36 mouse cellular contexts compared by ENCODE assay signal in genomic region chr11:83826142-83826541, GRCm38 (mm10). TPM values are rescaled to one million over a fixed set of nuclear protein-coding genes. Genes with fewer than 3 reads are reported as not detected.
"Had no signal": no experiment of that assay in that cellular context is flagged by ENCODE, and none has a peak within 500 bp of the region (broad histone marks: within the 10 kb centered on the region; RNA-seq: fewer than 3 reads in every experiment).

No protein-coding gene starts in this region.

- H3K27ac ChIP-seq: embryonic facial prominence, embryonic 10.5 days; embryonic facial prominence, embryonic 12.5 days; embryonic facial prominence, embryonic 13.5 days; embryonic facial prominence, embryonic 15.5 days; forebrain, embryonic 10.5 days; forebrain, embryonic 12.5 days; forebrain, embryonic 13.5 days; forebrain, embryonic 15.5 days; gastrocnemius, adult 2 months; heart, adult 2 months had no signal

- DNase-seq: cerebellum, adult 8-10 months; cerebellum, adult 9-10 months; cerebellum, adult 9-11 months; cerebellum, postnatal 10 days; cerebellum, postnatal 14 days; cerebellum, postnatal 25 days; cerebellum, postnatal 36 days; embryo, embryonic 11 days; forebrain, postnatal 0 days; gastrocnemius, adult 2 months; gastrocnemius, postnatal 10 days; gastrocnemius, postnatal 14 days; gastrocnemius, postnatal 25 days; gastrocnemius, postnatal 36 days; heart, adult 11 months; heart, adult 18-20 months; heart, adult 2 months had no signal

- H3K4me2 ChIP-seq: embryonic facial prominence, embryonic 12.5 days; embryonic facial prominence, embryonic 13.5 days; embryonic facial prominence, embryonic 15.5 days; forebrain, embryonic 12.5 days; forebrain, embryonic 13.5 days; forebrain, embryonic 15.5 days had no signal

- H3K9ac ChIP-seq: embryonic facial prominence, embryonic 12.5 days; embryonic facial prominence, embryonic 13.5 days; embryonic facial prominence, embryonic 15.5 days; forebrain, embryonic 12.5 days; forebrain, embryonic 13.5 days; forebrain, embryonic 15.5 days; forebrain, postnatal 0 days had no signal

- H3K4me3 ChIP-seq: embryonic facial prominence, embryonic 10.5 days; embryonic facial prominence, embryonic 12.5 days; embryonic facial prominence, embryonic 13.5 days; embryonic facial prominence, embryonic 15.5 days; erythroblast, embryonic 14.5 days; forebrain, embryonic 10.5 days; forebrain, embryonic 12.5 days; forebrain, embryonic 13.5 days; forebrain, embryonic 15.5 days; gastrocnemius, adult 2 months; heart, adult 2 months had no signal

- H3K9me3 ChIP-seq: embryonic facial prominence, embryonic 10.5 days; embryonic facial prominence, embryonic 12.5 days; embryonic facial prominence, embryonic 13.5 days; embryonic facial prominence, embryonic 15.5 days; forebrain, embryonic 10.5 days; forebrain, embryonic 12.5 days; forebrain, embryonic 13.5 days; forebrain, embryonic 15.5 days had no signal

- H3K4me1 ChIP-seq: embryonic facial prominence, embryonic 10.5 days; embryonic facial prominence, embryonic 12.5 days; embryonic facial prominence, embryonic 15.5 days; forebrain, embryonic 10.5 days; forebrain, embryonic 12.5 days; forebrain, embryonic 13.5 days; forebrain, embryonic 15.5 days had no signal

- ATAC-seq: forebrain, embryonic 13.5 days; forebrain, embryonic 14.5 days; forebrain, embryonic 15.5 days; forebrain, embryonic 16.5 days; forebrain, postnatal 0 days had no signal

- H3K36me3 ChIP-seq: embryonic facial prominence, embryonic 10.5 days; embryonic facial prominence, embryonic 12.5 days; embryonic facial prominence, embryonic 13.5 days; embryonic facial prominence, embryonic 15.5 days; forebrain, embryonic 10.5 days; forebrain, embryonic 12.5 days; forebrain, embryonic 15.5 days had no signal

- H3K27me3 ChIP-seq: embryonic facial prominence, embryonic 12.5 days; embryonic facial prominence, embryonic 13.5 days; embryonic facial prominence, embryonic 15.5 days; forebrain, embryonic 12.5 days; forebrain, embryonic 13.5 days; forebrain, embryonic 15.5 days had no signal

RNA-seq across cellular contexts. Expression of gene Hnf1b, which starts 23.7 kb away (rescaled TPM):
- total RNA-seq: common myeloid progenitor, adult 5-6 weeks; forebrain, postnatal 0 days; gastrocnemius, adult 18-20 months; gastrocnemius, adult 2 months; gastrocnemius, adult 8-10 months; gastrocnemius, postnatal 10 days; gastrocnemius, postnatal 14 days; gastrocnemius, postnatal 25 days; gastrocnemius, postnatal 36 days; granulocyte monocyte progenitor cell, adult 5-6 weeks; heart, adult 2 months; heart, adult 8-10 months had no signal
- polyA plus RNA-seq: embryonic facial prominence, embryonic 11.5 days; embryonic facial prominence, embryonic 12.5 days; embryonic facial prominence, embryonic 13.5 days; embryonic facial prominence, embryonic 14.5 days; embryonic facial prominence, embryonic 15.5 days; erythroblast, embryonic 14.5 days; forebrain, embryonic 10.5 days; forebrain, embryonic 11.5 days; forebrain, embryonic 12.5 days; forebrain, embryonic 13.5 days; forebrain, embryonic 15.5 days had no signal
